Mouse (Mus musculus) cerebellum, adult 2 months (tissue): Measurements from ENCODE around the gene Ncam1. TPM values are rescaled to one million over a fixed set of nuclear protein-coding genes. Genes with fewer than 3 reads are reported as not detected.

ENCODE experiments used
- DNase-seq, 2 experiments: peaks; one replicate each; pipeline ENCODE4 v3.0.0; 2021
- H3K27ac ChIP-seq: fragments of 200-500 bp; 2 replicates; pipeline ENCODE4 v1.5.1; 2012; ENCODE audit warnings: low read length, control low read depth, inconsistent platforms; ENCODE audit not compliant: insufficient read depth
- H3K27me3 ChIP-seq: fragments of 200-500 bp; 2 replicates; pipeline ENCODE4 v1.6.1; 2012; ENCODE audit warnings: inconsistent platforms, mild to moderate bottlenecking, low read length, moderate library complexity; ENCODE audit not compliant: control insufficient read depth, insufficient read depth
- H3K4me1 ChIP-seq: fragments of 200-500 bp; 2 replicates; pipeline ENCODE4 v1.6.1; 2011; ENCODE audit warnings: low read length; ENCODE audit not compliant: control insufficient read depth, insufficient read depth
- H3K4me3 ChIP-seq: fragments of 200-500 bp; replicated peaks from 2 replicates; pipeline ENCODE3; 2011; ENCODE audit warnings: mild to moderate bottlenecking, low read depth, low read length, control low read depth; ENCODE audit not compliant: insufficient read depth
- CTCF ChIP-seq: fragments of 200-500 bp; IDR thresholded peaks from 2 replicates; pipeline ENCODE4 v1.5.1; 2011; ENCODE audit warnings: low read depth, mild to moderate bottlenecking, control low read depth, low read length, moderate library complexity, borderline replicate concordance; ENCODE audit not compliant: insufficient read depth
- POLR2A ChIP-seq: fragments of 200-500 bp; IDR thresholded peaks from 2 replicates; pipeline ENCODE4 v1.6.1; 2011; ENCODE audit warnings: low read length, control low read depth, borderline replicate concordance; ENCODE audit not compliant: insufficient read depth
- WGBS: fragments of 180-500 bp; shearing (Covaris S2); methylation state at CpG from one replicate; pipeline ENCODE4 v1.1.7; 2018; 5-methylcytosine and 5-hydroxymethylcytosine counted together
- polyA plus RNA-seq: library from polyadenylated mRNA; depleted of rRNA; stranded (reverse); fragments of >200 nt; gene quantifications from 2 replicates; pipeline ENCODE4 v1.2.3, GENCODE M21; 2012

Gene Ncam1
- polyA plus RNA-seq, 1 experiment = 149 TPM

GRCm38 (mm10) chr9:49514306-49514705, 284.4 kb downstream of the Ncam1 start:
- TF ChIP-seq CTCF (no peak), POLR2A (no peak)
- H3K27me3 ChIP-seq = no peaks in the 10 kb centered on the region
- no peaks in the 10 kb centered on the region; the same call in 1 of the 2 replicates for H3K4me1 ChIP-seq
- 72% methylated on average over 2 of the region's 2 CpGs for WGBS
- no peak for DNase-seq
- no peak overlapping the region for H3K4me3 ChIP-seq
- H3K27ac ChIP-seq = no peak overlapping the region

GRCm38 (mm10) chr9:49510666-49511065, 288.1 kb downstream of the Ncam1 start:
- Histone ChIP-seq H3K27ac (no peak overlapping the region), H3K4me3 (no peak overlapping the region), H3K27me3 (no peaks in the 10 kb centered on the region), H3K4me1 (no peaks in the 10 kb centered on the region)
- 96% methylated on average over 4 of the region's 4 CpGs for WGBS
- DNase-seq = no peak
- TF ChIP-seq CTCF (no peak), POLR2A (no peak)

- 82% methylated on average over 8 of the region's 8 CpGs for WGBS
These were observed 289.1 kb downstream of the Ncam1 start for GRCm38 (mm10) chr9:49509628-49510027.

GRCm38 (mm10) chr9:49509094-49509493, 289.6 kb downstream of the Ncam1 start:
- 95% methylated on average over 3 of the region's 3 CpGs for WGBS
- H3K27ac ChIP-seq = no peak overlapping the region
- DNase-seq = no peak
- no peaks in the 10 kb centered on the region for H3K4me1 ChIP-seq
- no peak overlapping the region for H3K4me3 ChIP-seq
- TF ChIP-seq CTCF (no peak), POLR2A (no peak)
- H3K27me3 ChIP-seq = no peaks in the 10 kb centered on the region

More at GRCm38 (mm10) chr9:49509628-49510027, 289.1 kb downstream of the Ncam1 start:
- Histone ChIP-seq H3K4me1 (no peaks in the 10 kb centered on the region), H3K27ac (no peak overlapping the region), H3K27me3 (no peaks in the 10 kb centered on the region), H3K4me3 (no peak overlapping the region)
- no peak for TF ChIP-seq CTCF
- no peak for TF ChIP-seq POLR2A
- no peak for DNase-seq

GRCm38 (mm10) chr9:49507829-49508585, 290.7 kb downstream of the Ncam1 start:
- Histone ChIP-seq H3K4me3 (no peak overlapping the region), H3K4me1 (no peaks in the 10 kb centered on the region), H3K27me3 (no peaks in the 10 kb centered on the region), H3K27ac (no peak overlapping the region)
- DNase-seq = peak in 1 of 2 experiments; percentile 16
- no peak for TF ChIP-seq CTCF
- 86% methylated on average over 9 of the region's 9 CpGs for WGBS

GRCm38 (mm10) chr9:49504658-49505057, 294.1 kb downstream of the Ncam1 start:
- 35% methylated on average over 5 of the region's 5 CpGs for WGBS
- H3K4me1 ChIP-seq = no peaks in the 10 kb centered on the region
- H3K27me3 ChIP-seq = no peaks in the 10 kb centered on the region
- no peak overlapping the region for H3K4me3 ChIP-seq
- no peak overlapping the region for H3K27ac ChIP-seq
- DNase-seq = no peak
- no peak for TF ChIP-seq POLR2A
- no peak for TF ChIP-seq CTCF

- H3K4me1 ChIP-seq = no peaks in the 10 kb centered on the region
- H3K27ac ChIP-seq = no peak overlapping the region
- no peak for DNase-seq
- TF ChIP-seq CTCF = no peak
- TF ChIP-seq POLR2A = no peak
- WGBS = 93% methylated on average over 4 of the region's 4 CpGs
- no peak overlapping the region for H3K4me3 ChIP-seq
- H3K27me3 ChIP-seq = no peaks in the 10 kb centered on the region
These were observed 296.5 kb downstream of the Ncam1 start for GRCm38 (mm10) chr9:49502245-49502644.

GRCm38 (mm10) chr9:49499878-49500277, 298.8 kb downstream of the Ncam1 start:
- Histone ChIP-seq H3K4me3 (no peak overlapping the region), H3K27me3 (no peaks in the 10 kb centered on the region), H3K4me1 (no peaks in the 10 kb centered on the region), H3K27ac (no peak overlapping the region)
- TF ChIP-seq CTCF (no peak), POLR2A (no peak)
- DNase-seq = no peak
- WGBS = 96% methylated on average over 2 of the region's 2 CpGs
